Mouse (Mus musculus): ENCODE measurements around the gene Slc35b1. TPM values are rescaled to one million over a fixed set of nuclear protein-coding genes. Genes with fewer than 3 reads are reported as not detected.
A peak's percentile ranks its signal among the peaks of the same experiment; 100 is the strongest.

Slc35b1 gene
- polyA plus RNA-seq, 1 experiment from 2014 or later = 158 TPM

DNA sequence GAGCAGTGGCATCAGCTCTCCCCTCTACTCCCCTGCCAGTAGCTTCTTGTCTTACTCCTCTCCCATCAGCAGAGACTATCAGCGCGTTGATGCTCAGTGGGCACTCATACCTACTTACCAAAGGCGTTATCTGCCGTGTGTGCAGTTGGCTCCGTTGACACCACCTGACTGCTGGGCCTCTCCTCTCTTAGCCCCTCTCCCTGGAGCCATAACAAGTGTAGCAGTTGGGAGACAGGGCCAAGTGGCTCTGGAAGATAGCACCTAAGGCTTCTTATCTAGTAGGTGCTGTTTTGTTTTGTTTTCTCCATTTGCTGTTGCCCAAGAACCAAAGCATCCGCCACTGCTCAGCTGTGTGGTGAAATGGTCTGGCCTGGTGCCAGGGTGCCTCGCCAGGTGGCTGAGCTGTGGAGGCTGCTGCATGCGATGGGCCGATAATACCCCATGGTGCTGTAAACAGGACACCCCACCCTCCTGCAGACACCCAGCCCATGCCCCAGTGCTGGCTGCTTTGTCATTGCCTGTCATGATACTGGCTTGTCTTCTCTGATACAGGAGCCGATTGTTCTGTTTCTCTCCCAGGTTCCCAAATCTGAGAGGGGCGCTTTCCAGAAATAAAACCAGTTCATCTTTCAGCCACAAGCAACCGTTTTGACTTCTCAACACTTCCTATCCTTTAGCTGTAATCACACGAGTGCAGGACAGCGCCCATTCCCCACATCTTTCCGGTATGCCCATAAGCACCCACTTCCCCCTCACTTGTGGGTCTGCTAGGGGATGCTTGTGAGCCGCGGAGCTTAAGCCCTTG lies 27.8 kb upstream of the Slc35b1 start:
- 79% methylated on average over 17 of the region's 17 CpGs for WGBS
- H3K27me3 ChIP-seq (ENCODE audit: control insufficient read depth, insufficient read depth, low read length) = no peaks in the 10 kb centered on the region
- ATAC-seq (ENCODE audit: low FRiP score, low TSS enrichment) (no peak), DNase-seq (peak; percentile 25)
- no peak overlapping the region for H3K4me2 ChIP-seq (ENCODE audit: low read length)
- no peaks in the 10 kb centered on the region for H3K36me3 ChIP-seq (ENCODE audit: control insufficient read depth, insufficient read depth, low read length)
- no peaks in the 10 kb centered on the region for H3K9me3 ChIP-seq (ENCODE audit: control insufficient read depth, low read length)
- H3K4me1 ChIP-seq (ENCODE audit: control insufficient read depth, insufficient read depth, low read length) = no peaks in the 10 kb centered on the region
- H3K4me3 ChIP-seq (replicated peaks; ENCODE audit: low read depth, low read length) = no peak overlapping the region
- no peak overlapping the region for H3K9ac ChIP-seq (replicated peaks; ENCODE audit: low read length)
- H3K27ac ChIP-seq (replicated peaks; ENCODE audit: low read depth, low read length) = no peak overlapping the region

GRCm38 (mm10) chr11:95358263-95358662 lies 26.2 kb upstream of the Slc35b1 start:
- no peaks in the 10 kb centered on the region for H3K9me3 ChIP-seq (ENCODE audit: control insufficient read depth, low read length)
- no peaks in the 10 kb centered on the region for H3K27me3 ChIP-seq (ENCODE audit: control insufficient read depth, insufficient read depth, low read length)
- no peak for DNase-seq
- ATAC-seq (ENCODE audit: low FRiP score, low TSS enrichment) = no peak
- H3K9ac ChIP-seq (replicated peaks; ENCODE audit: low read length) = no peak overlapping the region
- no peak overlapping the region for H3K4me3 ChIP-seq (replicated peaks; ENCODE audit: low read depth, low read length)
- H3K27ac ChIP-seq (replicated peaks; ENCODE audit: low read depth, low read length) = no peak overlapping the region
- 65% methylated on average over 3 of the region's 3 CpGs for WGBS
- no peak overlapping the region for H3K4me2 ChIP-seq (ENCODE audit: low read length)
- no peaks in the 10 kb centered on the region for H3K4me1 ChIP-seq (ENCODE audit: control insufficient read depth, insufficient read depth, low read length)
- H3K36me3 ChIP-seq (ENCODE audit: control insufficient read depth, insufficient read depth, low read length) = no peaks in the 10 kb centered on the region

DNA sequence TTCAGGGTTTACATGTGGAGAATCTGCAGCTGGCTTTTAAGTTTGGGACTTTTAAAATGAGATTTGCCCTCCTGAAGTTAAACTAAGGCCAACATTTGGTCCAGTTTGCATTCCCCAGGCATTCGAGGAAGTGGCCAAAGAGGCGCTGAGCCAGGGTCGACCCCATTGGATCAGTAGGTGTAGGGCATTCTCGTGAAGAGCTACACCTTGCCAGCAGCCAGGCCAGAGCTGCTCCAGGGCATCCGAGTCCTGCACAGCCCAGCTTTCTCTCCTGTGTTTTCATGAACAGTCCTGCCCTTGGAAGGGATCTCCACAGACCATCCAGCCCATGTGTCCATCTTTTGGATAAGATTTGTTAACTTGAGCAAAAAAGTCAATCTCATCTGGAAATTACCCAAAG lies 20.1 kb upstream of the Slc35b1 start:
- Histone ChIP-seq H3K4me1 (ENCODE audit: control insufficient read depth, insufficient read depth, low read length) (no peaks in the 10 kb centered on the region), H3K27me3 (ENCODE audit: control insufficient read depth, insufficient read depth, low read length) (no peaks in the 10 kb centered on the region), H3K36me3 (ENCODE audit: control insufficient read depth, insufficient read depth, low read length) (no peaks in the 10 kb centered on the region), H3K27ac (replicated peaks; ENCODE audit: low read depth, low read length) (no peak overlapping the region), H3K4me2 (ENCODE audit: low read length) (no peak overlapping the region), H3K4me3 (replicated peaks; ENCODE audit: low read depth, low read length) (no peak overlapping the region), H3K9ac (replicated peaks; ENCODE audit: low read length) (no peak overlapping the region), H3K9me3 (ENCODE audit: control insufficient read depth, low read length) (no peaks in the 10 kb centered on the region)
- ATAC-seq (ENCODE audit: low FRiP score, low TSS enrichment) (no peak), DNase-seq (no peak)
- WGBS = 79% methylated on average over 5 of the region's 5 CpGs

DNA sequence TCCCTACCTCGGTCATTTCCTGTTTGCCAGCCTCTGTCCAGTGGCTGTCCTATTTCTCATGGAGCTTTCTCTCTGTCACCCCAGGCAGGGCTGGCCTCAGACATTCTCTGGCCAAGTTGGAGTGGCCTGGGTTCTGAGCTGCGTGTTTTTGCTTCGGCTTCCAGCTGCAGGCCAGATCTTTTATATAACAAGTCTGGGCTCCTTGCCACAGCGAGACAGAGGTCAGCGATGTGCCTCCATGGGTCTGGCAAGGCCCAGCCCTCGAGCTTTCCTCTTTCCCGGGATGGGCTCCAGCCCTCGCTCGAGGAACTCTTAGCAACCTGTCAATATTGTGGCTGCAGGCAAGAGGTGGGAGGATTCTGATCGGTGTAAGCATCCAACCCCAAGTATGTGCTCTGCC lies 18.9 kb upstream of the Slc35b1 start:
- no peak overlapping the region for H3K9ac ChIP-seq (replicated peaks; ENCODE audit: low read length)
- H3K4me3 ChIP-seq (replicated peaks; ENCODE audit: low read depth, low read length) = no peak overlapping the region
- H3K9me3 ChIP-seq (ENCODE audit: control insufficient read depth, low read length) = no peaks in the 10 kb centered on the region
- H3K4me2 ChIP-seq (ENCODE audit: low read length) = no peak overlapping the region
- no peak overlapping the region for H3K27ac ChIP-seq (replicated peaks; ENCODE audit: low read depth, low read length)
- ATAC-seq (ENCODE audit: low FRiP score, low TSS enrichment) = no peak
- DNase-seq = peak; percentile 11
- H3K27me3 ChIP-seq (ENCODE audit: control insufficient read depth, insufficient read depth, low read length) = no peaks in the 10 kb centered on the region
- 85% methylated on average over 10 of the region's 10 CpGs for WGBS
- no peaks in the 10 kb centered on the region for H3K36me3 ChIP-seq (ENCODE audit: control insufficient read depth, insufficient read depth, low read length)
- no peaks in the 10 kb centered on the region for H3K4me1 ChIP-seq (ENCODE audit: control insufficient read depth, insufficient read depth, low read length)

DNA sequence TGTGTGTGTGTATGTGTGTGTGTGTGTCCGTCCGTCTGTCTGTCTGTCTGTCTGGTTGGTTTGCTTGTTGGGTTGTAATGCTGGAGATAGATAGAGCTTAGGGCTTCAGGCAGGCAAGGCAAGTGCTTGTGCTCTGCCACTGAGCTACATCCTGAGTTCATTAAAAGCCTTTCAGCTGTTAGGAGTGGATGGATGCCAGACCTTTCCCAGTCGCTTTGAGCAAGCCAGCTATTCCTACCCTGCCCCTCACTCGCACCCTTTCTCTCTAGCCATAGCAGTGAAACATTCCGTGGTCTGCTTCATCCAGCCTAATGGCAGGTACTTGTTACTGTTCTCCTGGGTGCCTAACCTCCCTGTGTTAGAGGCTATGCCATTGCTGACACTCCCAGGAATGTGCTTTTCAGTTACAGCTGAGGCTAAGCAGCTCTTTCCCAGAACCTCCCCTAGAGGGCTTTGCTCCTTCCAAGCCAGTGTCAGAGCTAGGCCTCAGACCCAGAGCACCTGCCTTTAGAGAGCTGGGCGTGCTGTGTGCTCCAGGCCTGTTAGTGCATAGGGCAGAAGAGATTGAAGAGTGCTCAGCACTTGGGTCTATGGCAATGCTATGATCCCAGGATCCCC lies 18.1 kb upstream of the Slc35b1 start:
- 79% methylated on average over 6 of the region's 6 CpGs for WGBS
- no peaks in the 10 kb centered on the region for H3K36me3 ChIP-seq (ENCODE audit: control insufficient read depth, insufficient read depth, low read length)
- no peaks in the 10 kb centered on the region for H3K9me3 ChIP-seq (ENCODE audit: control insufficient read depth, low read length)
- H3K27ac ChIP-seq (replicated peaks; ENCODE audit: low read depth, low read length) = no peak overlapping the region
- DNase-seq (no peak), ATAC-seq (ENCODE audit: low FRiP score, low TSS enrichment) (no peak)
- no peaks in the 10 kb centered on the region for H3K27me3 ChIP-seq (ENCODE audit: control insufficient read depth, insufficient read depth, low read length)
- no peak overlapping the region for H3K4me2 ChIP-seq (ENCODE audit: low read length)
- H3K9ac ChIP-seq (replicated peaks; ENCODE audit: low read length) = no peak overlapping the region
- no peaks in the 10 kb centered on the region for H3K4me1 ChIP-seq (ENCODE audit: control insufficient read depth, insufficient read depth, low read length)
- H3K4me3 ChIP-seq (replicated peaks; ENCODE audit: low read depth, low read length) = no peak overlapping the region

DNA sequence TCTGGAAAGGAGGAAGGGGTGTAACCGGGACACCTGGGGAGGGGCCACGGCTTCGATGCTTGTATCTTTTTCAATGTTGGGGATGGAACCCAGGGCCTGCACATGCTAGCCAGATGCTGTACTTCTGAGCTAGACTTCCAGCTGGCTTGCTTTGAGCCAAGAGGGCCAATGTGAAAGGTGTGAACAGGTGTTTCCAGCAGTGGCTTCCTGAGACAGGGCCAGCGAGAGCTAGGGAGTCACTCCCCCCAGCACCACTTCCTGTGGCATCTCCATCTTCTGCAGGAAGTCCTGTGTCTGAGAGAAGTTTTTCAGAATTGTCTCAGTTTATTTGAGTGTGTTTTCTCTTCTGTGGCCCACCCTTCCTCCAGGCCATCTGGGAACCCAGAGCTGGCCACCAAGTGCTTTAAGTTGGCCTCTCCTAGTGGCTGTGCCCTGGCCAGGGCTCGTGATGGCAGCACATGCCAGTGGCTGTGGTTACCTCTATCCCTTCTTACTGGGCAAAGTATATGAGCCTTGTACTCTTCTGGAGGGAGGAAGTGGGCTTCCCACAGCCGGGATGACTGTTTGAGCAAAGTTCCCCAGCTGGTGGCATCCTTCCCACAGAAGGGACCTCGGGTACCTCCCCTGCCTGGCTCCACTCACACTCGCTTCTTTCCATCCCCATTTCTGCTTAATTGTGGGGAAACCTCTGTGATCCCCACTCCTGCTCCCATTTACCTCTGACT lies 17.3 kb upstream of the Slc35b1 start:
- no peak for DNase-seq
- no peaks in the 10 kb centered on the region for H3K36me3 ChIP-seq (ENCODE audit: control insufficient read depth, insufficient read depth, low read length)
- 85% methylated on average over 8 of the region's 8 CpGs for WGBS

GRCm38 (mm10) chr11:95368231-95368823 lies 16.2 kb upstream of the Slc35b1 start:
- H3K27ac ChIP-seq (replicated peaks; ENCODE audit: low read depth, low read length) = no peak overlapping the region
- no peak overlapping the region for H3K9ac ChIP-seq (replicated peaks; ENCODE audit: low read length)
- no peaks in the 10 kb centered on the region for H3K9me3 ChIP-seq (ENCODE audit: control insufficient read depth, low read length)
- H3K4me3 ChIP-seq (replicated peaks; ENCODE audit: low read depth, low read length) = no peak overlapping the region
- no peaks in the 10 kb centered on the region for H3K4me1 ChIP-seq (ENCODE audit: control insufficient read depth, insufficient read depth, low read length)
- no peaks in the 10 kb centered on the region for H3K27me3 ChIP-seq (ENCODE audit: control insufficient read depth, insufficient read depth, low read length)
- ATAC-seq (ENCODE audit: low FRiP score, low TSS enrichment) = no peak
- WGBS = 84% methylated on average over 8 of the region's 8 CpGs
- H3K4me2 ChIP-seq (ENCODE audit: low read length) = no peak overlapping the region
- no peaks in the 10 kb centered on the region for H3K36me3 ChIP-seq (ENCODE audit: control insufficient read depth, insufficient read depth, low read length)
- no peak for DNase-seq

More for the DNA sequence above, 17.3 kb upstream of the Slc35b1 start:
- Histone ChIP-seq H3K4me3 (replicated peaks; ENCODE audit: low read depth, low read length) (no peak overlapping the region), H3K27ac (replicated peaks; ENCODE audit: low read depth, low read length) (no peak overlapping the region), H3K4me2 (ENCODE audit: low read length) (no peak overlapping the region), H3K27me3 (ENCODE audit: control insufficient read depth, insufficient read depth, low read length) (no peaks in the 10 kb centered on the region), H3K9me3 (ENCODE audit: control insufficient read depth, low read length) (no peaks in the 10 kb centered on the region), H3K9ac (replicated peaks; ENCODE audit: low read length) (no peak overlapping the region), H3K4me1 (ENCODE audit: control insufficient read depth, insufficient read depth, low read length) (no peaks in the 10 kb centered on the region)
- ATAC-seq (ENCODE audit: low FRiP score, low TSS enrichment) = no peak

DNA sequence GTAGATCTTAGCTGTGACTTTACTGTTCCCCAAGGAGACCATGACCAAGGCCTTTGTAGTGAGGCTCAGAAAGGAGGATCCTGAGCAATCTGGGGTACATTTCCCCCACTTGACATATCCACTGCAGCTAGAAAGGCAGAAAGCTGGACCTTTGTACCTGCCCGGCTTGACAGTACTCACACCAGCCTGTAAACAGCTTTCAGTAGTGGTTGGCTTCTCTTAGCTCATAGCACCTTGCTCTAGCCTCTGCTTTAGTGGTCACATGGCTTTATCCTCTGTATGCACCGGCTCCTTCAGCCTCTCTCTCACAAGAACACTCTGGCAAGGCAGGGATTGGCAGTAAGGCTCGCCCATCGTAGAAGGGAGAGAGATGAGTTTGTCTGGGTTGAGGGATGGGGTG lies 15.6 kb upstream of the Slc35b1 start:
- H3K9ac ChIP-seq (replicated peaks; ENCODE audit: low read length) = no peak overlapping the region
- ATAC-seq (ENCODE audit: low FRiP score, low TSS enrichment) = no peak
- no peak overlapping the region for H3K27ac ChIP-seq (replicated peaks; ENCODE audit: low read depth, low read length)
- DNase-seq = no peak
- no peaks in the 10 kb centered on the region for H3K27me3 ChIP-seq (ENCODE audit: control insufficient read depth, insufficient read depth, low read length)
- H3K9me3 ChIP-seq (ENCODE audit: control insufficient read depth, low read length) = no peaks in the 10 kb centered on the region
- H3K4me2 ChIP-seq (ENCODE audit: low read length) = no peak overlapping the region
- 90% methylated on average over 4 of the region's 4 CpGs for WGBS
- H3K36me3 ChIP-seq (ENCODE audit: control insufficient read depth, insufficient read depth, low read length) = no peaks in the 10 kb centered on the region
- no peak overlapping the region for H3K4me3 ChIP-seq (replicated peaks; ENCODE audit: low read depth, low read length)
- no peaks in the 10 kb centered on the region for H3K4me1 ChIP-seq (ENCODE audit: control insufficient read depth, insufficient read depth, low read length)

Data from midbrain, embryonic 14.5 days (tissue).